Comparison of ENCODE assay signal across 9 mouse cellular contexts in the genomic region with DNA sequence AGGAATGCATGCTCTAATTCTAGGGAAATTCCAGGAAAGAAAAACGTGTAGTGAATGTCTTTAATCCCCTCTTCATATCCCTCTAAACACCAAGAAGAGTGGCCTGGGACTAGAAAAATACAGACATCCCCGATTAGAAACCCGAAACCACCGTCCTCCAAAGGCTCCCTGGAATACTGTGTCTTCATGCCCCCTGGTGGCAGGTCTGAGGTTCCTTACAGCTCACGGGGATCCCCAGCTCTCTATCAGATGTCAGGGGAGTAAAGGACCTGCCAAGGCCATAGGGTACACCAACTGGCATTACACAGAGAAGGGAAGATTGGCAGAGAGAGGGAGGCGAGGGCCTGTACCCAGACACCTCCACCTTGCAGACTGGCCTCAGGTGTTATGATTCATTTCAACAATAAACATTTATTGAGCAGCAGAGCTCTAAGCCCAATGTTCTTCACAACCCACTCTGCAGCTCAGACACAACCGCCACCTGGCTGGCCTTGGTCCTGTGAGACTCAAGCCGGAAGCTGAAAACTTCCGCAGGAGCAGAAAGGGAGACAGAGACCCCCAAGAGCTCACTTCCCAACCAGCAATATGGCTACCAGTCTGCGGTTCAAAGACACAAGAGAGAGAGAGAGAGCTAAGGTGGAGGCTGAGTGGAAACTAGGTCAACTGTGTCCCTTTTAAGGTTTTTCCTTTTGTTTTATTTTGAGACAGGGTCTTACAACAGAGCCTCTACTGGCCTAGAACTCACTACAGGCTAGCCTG. TPM values are rescaled to one million over a fixed set of nuclear protein-coding genes. Genes with fewer than 3 reads are reported as not detected.
DNase-seq lines count a peak whose midpoint lies in the region; ATAC-seq and TF ChIP-seq lines count a peak whose summit lies in the region.
"Had no signal": no experiment of that assay in that cellular context is flagged by ENCODE, and none has a peak within 500 bp of the region (broad histone marks: within the 10 kb centered on the region; RNA-seq: fewer than 3 reads in every experiment).

No protein-coding gene starts in this region.

- H3K4me2 ChIP-seq in intestine, embryonic 14.5 days (ENCODE audit: low read length) = no peak overlapping the region
- no peak overlapping the region for H3K4me2 ChIP-seq in intestine, embryonic 15.5 days (replicated peaks)
- H3K4me2 ChIP-seq: lung, embryonic 15.5 days had no signal

- TF ChIP-seq POLR2A in ES-Bruce4 (IDR thresholded peaks at IDR 0.05; ENCODE audit: insufficient read depth, low read length) = no peak
- peak; percentile 43; the same call in 1 of the 2 replicates for TF ChIP-seq POLR2A in thymus, adult 2 months (IDR thresholded peaks at IDR 0.05; ENCODE audit: control insufficient read depth, extremely low read depth, insufficient read depth, low read length, poor library complexity)

- H3K27me3 ChIP-seq in intestine, embryonic 14.5 days (replicated peaks; ENCODE audit: control insufficient read depth, insufficient read depth, low read length) = no peaks in the 10 kb centered on the region
- no peaks in the 10 kb centered on the region for H3K27me3 ChIP-seq in intestine, embryonic 15.5 days (replicated peaks)
- no peaks in the 10 kb centered on the region for H3K27me3 ChIP-seq in ES-Bruce4 (ENCODE audit: control insufficient read depth, insufficient read depth, low read length, poor library complexity, severe bottlenecking)
- no peaks in the 10 kb centered on the region for H3K27me3 ChIP-seq in thymus, adult 2 months (ENCODE audit: control insufficient read depth, insufficient read depth, low read length)
- H3K27me3 ChIP-seq: lung, embryonic 15.5 days had no signal

- no peak for ATAC-seq in intestine, embryonic 14.5 days (replicated peaks; ENCODE audit: low FRiP score, low TSS enrichment, low read depth)
- ATAC-seq in intestine, embryonic 15.5 days = no peak

- H3K9me3 ChIP-seq in intestine, embryonic 14.5 days (ENCODE audit: control insufficient read depth, low read length) = no peaks in the 10 kb centered on the region
- H3K9me3 ChIP-seq in intestine, embryonic 15.5 days = no peaks in the 10 kb centered on the region
- no peaks in the 10 kb centered on the region for H3K9me3 ChIP-seq in ES-Bruce4 (replicated peaks; ENCODE audit: control insufficient read depth, insufficient read depth, low read length, poor library complexity, severe bottlenecking)
- H3K9me3 ChIP-seq: lung, embryonic 15.5 days had no signal

- no peak overlapping the region for H3K27ac ChIP-seq in intestine, embryonic 14.5 days (ENCODE audit: low read depth)
- H3K27ac ChIP-seq in intestine, embryonic 15.5 days = no peak overlapping the region
- no peak overlapping the region for H3K27ac ChIP-seq in ES-Bruce4 (ENCODE audit: insufficient read depth, low read length)
- H3K27ac ChIP-seq in thymus, adult 2 months (ENCODE audit: control insufficient read depth, insufficient read depth, low read length) = peak overlapping the region; percentile 96
- H3K27ac ChIP-seq: lung, embryonic 15.5 days had no signal

- peak; percentile 86 for DNase-seq in intestine, embryonic 14.5 days (ENCODE audit: low spot score)
- peak; percentile 81 for DNase-seq in cerebellum, adult 8-10 months
- DNase-seq in gastrocnemius, postnatal 14 days = peak; percentile 81
- DNase-seq in kidney, postnatal 10 days = peak; percentile 87
- peak; percentile 89 for DNase-seq in lung, postnatal 10 days
- peak; percentile 78 for DNase-seq in thymus, adult 2 months

- no peak for TF ChIP-seq EP300 in ES-Bruce4 (IDR thresholded peaks at IDR 0.05; ENCODE audit: insufficient read depth, low read depth, low read length)

- TF ChIP-seq CTCF in ES-Bruce4 (IDR thresholded peaks at IDR 0.05; ENCODE audit: low read depth, low read length) = peak; percentile 75
- TF ChIP-seq CTCF in thymus, adult 2 months (IDR thresholded peaks at IDR 0.05; ENCODE audit: borderline replicate concordance, control insufficient read depth, extremely low read depth, insufficient read depth, low read length, poor library complexity) = peak; percentile 63; the same call in 1 of the 2 replicates

- no peak overlapping the region for H3K9ac ChIP-seq in intestine, embryonic 14.5 days (ENCODE audit: low read length)
- H3K9ac ChIP-seq in intestine, embryonic 15.5 days = no peak overlapping the region
- H3K9ac ChIP-seq in ES-Bruce4 (ENCODE audit: low read depth, poor library complexity, severe bottlenecking) = no peak overlapping the region
- H3K9ac ChIP-seq: lung, embryonic 15.5 days had no signal

- H3K4me3 ChIP-seq in intestine, embryonic 14.5 days (ENCODE audit: low read depth, low read length) = no peak overlapping the region
- no peak overlapping the region for H3K4me3 ChIP-seq in intestine, embryonic 15.5 days (replicated peaks)
- no peak overlapping the region for H3K4me3 ChIP-seq in ES-Bruce4 (ENCODE audit: low read depth, low read length)
- H3K4me3 ChIP-seq in thymus, adult 2 months (ENCODE audit: control insufficient read depth, insufficient read depth, low read length) = no peak overlapping the region
- H3K4me3 ChIP-seq: lung, embryonic 15.5 days had no signal

- H3K4me1 ChIP-seq in intestine, embryonic 14.5 days (replicated peaks; ENCODE audit: control insufficient read depth, insufficient read depth, low read length) = peaks cover 25% of the 10 kb centered on the region
- H3K4me1 ChIP-seq in intestine, embryonic 15.5 days (replicated peaks) = peaks cover 31% of the 10 kb centered on the region
- H3K4me1 ChIP-seq in ES-Bruce4 (ENCODE audit: control insufficient read depth, insufficient read depth, low read length) = no peaks in the 10 kb centered on the region
- peaks cover 67% of the 10 kb centered on the region for H3K4me1 ChIP-seq in thymus, adult 2 months (replicated peaks; ENCODE audit: control insufficient read depth, insufficient read depth, low read length)

- WGBS in intestine, embryonic 14.5 days = 38% methylated on average over 10 of the region's 10 CpGs
- 37% methylated on average over 10 of the region's 10 CpGs for WGBS in intestine, embryonic 15.5 days
- 34% methylated on average over 10 of the region's 10 CpGs for WGBS in thymus, adult 2 months

- H3K36me3 ChIP-seq in intestine, embryonic 14.5 days (ENCODE audit: control insufficient read depth, insufficient read depth, low read length) = peaks cover 19% of the 10 kb centered on the region
- H3K36me3 ChIP-seq in intestine, embryonic 15.5 days = 0 out of 2 replicates have a peak, but pooled peaks cover 5% of the 10 kb centered on the region
- H3K36me3 ChIP-seq in ES-Bruce4 (ENCODE audit: control insufficient read depth, insufficient read depth, low read length, poor library complexity, severe bottlenecking) = no peaks in the 10 kb centered on the region
- H3K36me3 ChIP-seq in thymus, adult 2 months (ENCODE audit: control insufficient read depth, insufficient read depth, low read length) = no peaks in the 10 kb centered on the region

- intact Hi-C loops in gastrocnemius, postnatal 14 days (cut with DNase I; ENCODE audit: low total_unique reads) = loop anchor here (2.0 kb wide), 1 partner anchor 45 kb away; no protein-coding TSS in a partner anchor

RNA-seq across cellular contexts. Expression of a gene that starts 6.4 kb away (rescaled TPM):
- polyA plus RNA-seq in intestine, embryonic 14.5 days (2014; fragmentation: Nextera tagmentation; extraction: Ambion mirVana) = 54.8 and 55.3 TPM in 2 replicates
- 44.1 and 45.4 TPM in 2 replicates for polyA plus RNA-seq in intestine, embryonic 15.5 days (2015; fragmentation: Nextera tagmentation; extraction: Ambion mirVana)
- polyA plus RNA-seq in ES-Bruce4 (2011; ENCODE audit: insufficient read depth, insufficient read length, low read depth, missing spikeins) = 13.3 and 16.8 TPM in 2 replicates
- total RNA-seq in gastrocnemius, postnatal 14 days (2021) = 10 to 100 TPM; 10.9 to 12.0 TPM
- 22.3 and 23.6 TPM in 2 replicates for polyA plus RNA-seq in thymus, adult 2 months (2012; rRNA removed)

RNA-seq across cellular contexts. Expression of a gene that starts 7.2 kb away (rescaled TPM):
- 86.2 and 89.7 TPM in 2 replicates for polyA plus RNA-seq in intestine, embryonic 14.5 days (2014; fragmentation: Nextera tagmentation; extraction: Ambion mirVana)
- polyA plus RNA-seq in intestine, embryonic 15.5 days (2015; fragmentation: Nextera tagmentation; extraction: Ambion mirVana) = 84.2 and 86.6 TPM in 2 replicates
- polyA plus RNA-seq in ES-Bruce4 (2011; ENCODE audit: insufficient read depth, insufficient read length, low read depth, missing spikeins) = 22.5 and 24.3 TPM in 2 replicates
- 10 to 100 TPM; 26.1 to 31.3 TPM for total RNA-seq in gastrocnemius, postnatal 14 days (2021)
- 7.8 and 9.5 TPM in 2 replicates for polyA plus RNA-seq in thymus, adult 2 months (2012; rRNA removed)

RNA-seq across cellular contexts. Expression of a gene that starts 10.7 kb away (rescaled TPM):
- 93.4 and 106 TPM in 2 replicates for polyA plus RNA-seq in intestine, embryonic 14.5 days (2014; fragmentation: Nextera tagmentation; extraction: Ambion mirVana)
- 133 and 139 TPM in 2 replicates for polyA plus RNA-seq in intestine, embryonic 15.5 days (2015; fragmentation: Nextera tagmentation; extraction: Ambion mirVana)
- polyA plus RNA-seq in ES-Bruce4 (2011; ENCODE audit: insufficient read depth, insufficient read length, low read depth, missing spikeins) = 166 and 171 TPM in 2 replicates
- total RNA-seq in gastrocnemius, postnatal 14 days (2021) = 10 to 100 TPM; 88.5 to 89.4 TPM
- 220 and 221 TPM in 2 replicates for polyA plus RNA-seq in thymus, adult 2 months (2012; rRNA removed)

RNA-seq across cellular contexts. Expression of a gene that starts 33.4 kb away (rescaled TPM):
- polyA plus RNA-seq in intestine, embryonic 14.5 days (2014; fragmentation: Nextera tagmentation; extraction: Ambion mirVana) = 117 and 126 TPM in 2 replicates
- 94.2 and 100 TPM in 2 replicates for polyA plus RNA-seq in intestine, embryonic 15.5 days (2015; fragmentation: Nextera tagmentation; extraction: Ambion mirVana)
- polyA plus RNA-seq in ES-Bruce4 (2011; ENCODE audit: insufficient read depth, insufficient read length, low read depth, missing spikeins) = 37.3 and 44.6 TPM in 2 replicates
- 10 to 100 TPM; 13.2 to 13.3 TPM for total RNA-seq in gastrocnemius, postnatal 14 days (2021)
- 129 and 136 TPM in 2 replicates for polyA plus RNA-seq in thymus, adult 2 months (2012; rRNA removed)

RNA-seq across cellular contexts. Expression of a gene that starts 33.5 kb away (rescaled TPM):
- 0.23 and 0.61 TPM in 2 replicates for polyA plus RNA-seq in intestine, embryonic 14.5 days (2014; fragmentation: Nextera tagmentation; extraction: Ambion mirVana)
- polyA plus RNA-seq in intestine, embryonic 15.5 days (2015; fragmentation: Nextera tagmentation; extraction: Ambion mirVana) = 0.35 and 0.47 TPM in 2 replicates
- polyA plus RNA-seq in ES-Bruce4 (2011; ENCODE audit: insufficient read depth, insufficient read length, low read depth, missing spikeins) = 0.84 and 0.90 TPM in 2 replicates
- under 1 TPM; 0.33 to 0.43 TPM for total RNA-seq in gastrocnemius, postnatal 14 days (2021)
- polyA plus RNA-seq in thymus, adult 2 months (2012; rRNA removed) = 0.58 and 0.66 TPM in 2 replicates
